Mouse (Mus musculus) neural tube, embryonic 15.5 days (tissue): Measurements from ENCODE around the gene Mtfp1. TPM values are rescaled to one million over a fixed set of nuclear protein-coding genes. Genes with fewer than 3 reads are reported as not detected.

Source experiments
- microRNA-seq: library from miRNA; unstranded; fragments of <30 nt; microRNA quantifications from one replicate; pipeline ENCODE4, GENCODE M21; 2017
- polyA plus RNA-seq: library from polyadenylated mRNA; unstranded; fragments of >200 nt; fragmentation: Nextera tagmentation; extraction: Ambion mirVana; gene quantifications from 2 replicates; pipeline ENCODE4 v1.2.1, GENCODE M21; 2015

Mtfp1 gene
- polyA plus RNA-seq, 1 experiment from 2014 or later = 13.1 TPM

Small RNA genes within 50 kb of the gene (microRNA-seq; reads per million reads assigned to microRNA genes)
- 4.2 reads per million, percentile 16 among the genes with 10 or more reads in this experiment for gene Mir3060

Other genes with a start within 250 kb of the Mtfp1 start
- gene Osbp2, start 231.5 kb downstream of the Mtfp1 start, polyA plus RNA-seq = 28.8 and 33.9 TPM in 2 replicates
- gene 4921536K21Rik, start 200.3 kb downstream of the Mtfp1 start, polyA plus RNA-seq = 0.38 and 0.49 TPM in 2 replicates
- gene Dusp18, start 200.2 kb downstream of the Mtfp1 start, polyA plus RNA-seq = 21.9 and 22.2 TPM in 2 replicates
- 16.5 and 19.8 TPM in 2 replicates for gene Slc35e4, start 180.8 kb downstream of the Mtfp1 start, polyA plus RNA-seq
- gene Tcn2, start 163.3 kb downstream of the Mtfp1 start, polyA plus RNA-seq = 24.6 and 31.4 TPM in 2 replicates
- gene Pes1, start 131.5 kb downstream of the Mtfp1 start, polyA plus RNA-seq = 48.1 and 64.4 TPM in 2 replicates
- not detected in 2 replicates for gene 4930556J24Rik, start 118.7 kb downstream of the Mtfp1 start, polyA plus RNA-seq
- 10.5 and 12.1 TPM in 2 replicates for gene Gal3st1, start 111.8 kb downstream of the Mtfp1 start, polyA plus RNA-seq
- 0.15 TPM in 1 of 2 replicates, not detected in the other for gene Sec14l4, start 64.0 kb downstream of the Mtfp1 start, polyA plus RNA-seq
- 0.19 and 0.40 TPM in 2 replicates for gene Sec14l3, start 30.6 kb downstream of the Mtfp1 start, polyA plus RNA-seq
- gene Sec14l2, start 28.0 kb upstream of the Mtfp1 start, polyA plus RNA-seq = 3.7 and 4.5 TPM in 2 replicates
- gene Rnf215, start 39.8 kb upstream of the Mtfp1 start, polyA plus RNA-seq = 40.2 and 44.9 TPM in 2 replicates
- gene Ccdc157, start 64.8 kb upstream of the Mtfp1 start, polyA plus RNA-seq = 7.5 and 10.0 TPM in 2 replicates
- gene Sf3a1, start 64.9 kb upstream of the Mtfp1 start, polyA plus RNA-seq = 41.8 and 47.4 TPM in 2 replicates
- 40.2 and 40.3 TPM in 2 replicates for gene Tbc1d10a, start 91.3 kb upstream of the Mtfp1 start, polyA plus RNA-seq
- gene Castor1, start 122.8 kb upstream of the Mtfp1 start, polyA plus RNA-seq = 5.5 and 17.4 TPM in 2 replicates
- 0.73 TPM in 1 of 2 replicates, not detected in the other for gene Osm, start 141.0 kb upstream of the Mtfp1 start, polyA plus RNA-seq
- gene Lif, start 162.1 kb upstream of the Mtfp1 start, polyA plus RNA-seq = 0.04 and 0.11 TPM in 2 replicates